Mouse (Mus musculus) limb, embryonic 14.5 days (tissue): ENCODE measurements at regions not wholly inside any gene's neighbourhood (a gene's known extent, or its start where the extent isn't known, plus 50 kb on each side); places are given as distances from the start of the nearest gene placed in this dataset.

Experiments used
- ATAC-seq: fragments of 200-750 bp; cut with Nextera tagmentation; 2 replicates; pipeline ENCODE4 v1.8.0; 2017; ENCODE audit warnings: low read depth, moderate number of reproducible peaks, moderate TSS enrichment; ENCODE audit not compliant: low FRiP score
- DNase-seq: peaks from one replicate; pipeline ENCODE4 v3.0.0-alpha.2; 2015; ENCODE audit warnings: low spot score
- H3K27ac ChIP-seq: fragments of 300-500 bp; sonication (generic); replicated peaks from 2 replicates; pipeline ENCODE4 v1.5.1; 2014; ENCODE audit warnings: low read depth, mild to moderate bottlenecking, low read length, moderate library complexity, mixed read lengths
- H3K27me3 ChIP-seq: fragments of 300-500 bp; sonication (generic); 2 replicates; pipeline ENCODE4 v1.6.1; 2014; ENCODE audit warnings: low read length, mixed read lengths; ENCODE audit not compliant: control insufficient read depth, insufficient read depth
- H3K36me3 ChIP-seq: fragments of 300-500 bp; sonication (generic); 2 replicates; pipeline ENCODE4 v1.6.1; 2014; ENCODE audit warnings: mild to moderate bottlenecking, low read length, moderate library complexity, mixed read lengths; ENCODE audit not compliant: control insufficient read depth, insufficient read depth
- H3K4me1 ChIP-seq: fragments of 300-500 bp; sonication (generic); 2 replicates; pipeline ENCODE4 v1.6.1; 2014; ENCODE audit warnings: antibody characterized with exemption, low read length, mixed read lengths; ENCODE audit not compliant: control insufficient read depth, insufficient read depth
- H3K4me2 ChIP-seq: fragments of 300-500 bp; sonication (generic); replicated peaks from 2 replicates; pipeline ENCODE4 v1.6.1; 2014; ENCODE audit warnings: low read depth, mild to moderate bottlenecking, low read length, moderate library complexity; ENCODE audit not compliant: severe bottlenecking
- H3K4me3 ChIP-seq: fragments of 300-500 bp; sonication (generic); replicated peaks from 2 replicates; pipeline ENCODE4 v1.5.1; 2014; ENCODE audit warnings: low read length
- H3K9ac ChIP-seq: fragments of 300-500 bp; sonication (generic); 2 replicates; pipeline ENCODE4 v1.6.1; 2014; ENCODE audit warnings: mild to moderate bottlenecking, low read depth, low read length, moderate library complexity; ENCODE audit not compliant: severe bottlenecking
- H3K9me3 ChIP-seq: fragments of 300-500 bp; sonication (generic); 2 replicates; pipeline ENCODE4 v1.6.1; 2016; ENCODE audit warnings: low read length; ENCODE audit not compliant: control insufficient read depth
- POLR2A ChIP-seq: fragments of 200-500 bp; IDR thresholded peaks from 2 replicates; pipeline ENCODE4 v1.8.0; 2012; ENCODE audit warnings: inconsistent platforms, mild to moderate bottlenecking, moderate library complexity, borderline replicate concordance; ENCODE audit not compliant: insufficient read depth, insufficient read length; ENCODE audit errors: extremely low read depth
- WGBS: fragments of 180-500 bp; shearing (Covaris S2); extraction: QIAGEN DNeasy Blood & Tissue Kit; methylation state at CpG from one replicate; pipeline ENCODE4 v1.1.7; 2014; 5-methylcytosine and 5-hydroxymethylcytosine counted together

GRCm38 (mm10) chr1:57642131-57642530 is 131.8 kb upstream of the Spats2l start:
- Histone ChIP-seq H3K4me1 (no peaks in the 10 kb centered on the region), H3K9me3 (no peaks in the 10 kb centered on the region), H3K9ac (no peak overlapping the region), H3K27ac (no peak overlapping the region), H3K36me3 (no peaks in the 10 kb centered on the region), H3K4me3 (no peak overlapping the region), H3K4me2 (no peak overlapping the region), H3K27me3 (no peaks in the 10 kb centered on the region)
- ATAC-seq (no peak), DNase-seq (no peak)
- TF ChIP-seq POLR2A = no peak
- 83% methylated on average over 5 of the region's 5 CpGs for WGBS

- H3K4me3 ChIP-seq = no peak overlapping the region
- no peaks in the 10 kb centered on the region for H3K27me3 ChIP-seq
- no peak overlapping the region for H3K27ac ChIP-seq
- ATAC-seq = no peak
- no peak for TF ChIP-seq POLR2A
- no peaks in the 10 kb centered on the region for H3K4me1 ChIP-seq
- 68% methylated on average over 6 of the region's 6 CpGs for WGBS
- DNase-seq = no peak
- H3K36me3 ChIP-seq = no peaks in the 10 kb centered on the region
- no peak overlapping the region for H3K4me2 ChIP-seq
- no peak overlapping the region for H3K9ac ChIP-seq
- H3K9me3 ChIP-seq = no peaks in the 10 kb centered on the region
Measured at GRCm38 (mm10) chr1:57643466-57644097, 130.4 kb upstream of the Spats2l start.

- no peak overlapping the region for H3K9ac ChIP-seq
- H3K4me2 ChIP-seq = no peak overlapping the region
- TF ChIP-seq POLR2A = no peak
- ATAC-seq (no peak), DNase-seq (no peak)
- H3K27ac ChIP-seq = no peak overlapping the region
- H3K4me3 ChIP-seq = no peak overlapping the region
- no peaks in the 10 kb centered on the region for H3K27me3 ChIP-seq
- no peaks in the 10 kb centered on the region for H3K36me3 ChIP-seq
- 49% methylated on average over 5 of the region's 5 CpGs for WGBS
- no peaks in the 10 kb centered on the region for H3K4me1 ChIP-seq
- no peaks in the 10 kb centered on the region for H3K9me3 ChIP-seq
Measured at GRCm38 (mm10) chr1:57664962-57665361, 109.0 kb upstream of the Spats2l start.

- Histone ChIP-seq H3K4me2 (no peak overlapping the region), H3K4me3 (no peak overlapping the region), H3K27ac (no peak overlapping the region), H3K9ac (no peak overlapping the region), H3K36me3 (no peaks in the 10 kb centered on the region), H3K4me1 (no peaks in the 10 kb centered on the region), H3K9me3 (no peaks in the 10 kb centered on the region), H3K27me3 (no peaks in the 10 kb centered on the region)
- no peak for DNase-seq
- 66% methylated on average over 3 of the region's 3 CpGs for WGBS
- TF ChIP-seq POLR2A = no peak
- no peak for ATAC-seq
Measured at GRCm38 (mm10) chr1:57665724-57666123, 108.2 kb upstream of the Spats2l start.

GRCm38 (mm10) chr1:57666179-57666693 is 107.7 kb upstream of the Spats2l start:
- Histone ChIP-seq H3K36me3 (no peaks in the 10 kb centered on the region), H3K9me3 (no peaks in the 10 kb centered on the region), H3K27me3 (no peaks in the 10 kb centered on the region), H3K9ac (no peak overlapping the region), H3K27ac (no peak overlapping the region), H3K4me3 (no peak overlapping the region), H3K4me1 (no peaks in the 10 kb centered on the region), H3K4me2 (no peak overlapping the region)
- DNase-seq (no peak), ATAC-seq (no peak)
- 81% methylated on average over 6 of the region's 6 CpGs for WGBS
- TF ChIP-seq POLR2A = no peak
